Mouse (Mus musculus) spleen, embryonic (tissue): ENCODE data around the gene Katnal1.

Source experiments
- CTCF ChIA-PET: fragments of 350-600 bp; sonication (Branson Sonifier 250); formaldehyde crosslinking; loops from one replicate; lab custom pipeline; 2022; lab: Charles Lee

The Katnal1 gene

GRCm38 (mm10) chr5:148825732-148826131 lies 103.4 kb downstream of the Katnal1 start:
- CTCF ChIA-PET = interaction anchor here (0.7 kb wide), 1 partner anchor 117 kb away, joined by 3 read pairs; no protein-coding TSS in a partner anchor

GRCm38 (mm10) chr5:148822772-148823171 lies 106.3 kb downstream of the Katnal1 start:
- CTCF ChIA-PET = interaction anchor here (0.6 kb wide), 1 partner anchor 129 kb away, joined by 5 read pairs; no protein-coding TSS in a partner anchor
